Mouse (Mus musculus): ENCODE measurements around the gene Slc39a11. TPM values are rescaled to one million over a fixed set of nuclear protein-coding genes. Genes with fewer than 3 reads are reported as not detected.

Gene Slc39a11
- polyA plus RNA-seq, 1 experiment from 2014 or later: 23.5 TPM

DNA sequence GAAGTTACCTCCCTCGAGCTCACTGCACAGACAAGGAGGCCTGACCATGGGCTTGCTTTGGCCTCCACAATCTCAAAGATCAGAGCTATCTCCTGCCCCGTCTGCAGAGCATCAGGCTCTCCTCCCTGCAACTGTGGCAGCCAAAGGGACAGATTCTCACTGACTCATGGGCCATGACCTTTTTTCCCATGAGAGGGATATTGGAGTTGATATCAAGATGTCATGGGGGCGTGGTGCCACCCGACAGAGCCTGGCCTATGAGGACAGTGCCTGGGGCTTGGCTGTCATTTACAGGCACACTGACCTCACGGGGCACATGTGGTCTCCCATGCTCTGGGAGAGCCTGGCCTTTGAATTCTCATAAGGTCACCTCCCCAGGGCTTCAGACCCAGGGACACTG, 346.7 kb downstream of the Slc39a11 start:
- Histone ChIP-seq H3K9me3 (ENCODE audit: control insufficient read depth, low read length) (0 out of 2 replicates have a peak, but pooled peaks cover 4% of the 10 kb centered on the region), H3K4me1 (ENCODE audit: control insufficient read depth, insufficient read depth, low read length) (no peaks in the 10 kb centered on the region; the same call in 1 of the 2 replicates), H3K36me3 (ENCODE audit: control insufficient read depth, insufficient read depth, low read length) (no peaks in the 10 kb centered on the region), H3K27ac (ENCODE audit: low read depth, low read length) (no peak overlapping the region), H3K9ac (replicated peaks; ENCODE audit: low read depth, low read length) (no peak overlapping the region), H3K27me3 (ENCODE audit: control insufficient read depth, insufficient read depth, low read length) (no peaks in the 10 kb centered on the region), H3K4me3 (ENCODE audit: low read depth, low read length) (no peak overlapping the region), H3K4me2 (ENCODE audit: low read depth, low read length) (no peak overlapping the region)
- WGBS: 81% methylated on average over 5 of the region's 5 CpGs
- ATAC-seq (ENCODE audit: low read depth): no peak

DNA sequence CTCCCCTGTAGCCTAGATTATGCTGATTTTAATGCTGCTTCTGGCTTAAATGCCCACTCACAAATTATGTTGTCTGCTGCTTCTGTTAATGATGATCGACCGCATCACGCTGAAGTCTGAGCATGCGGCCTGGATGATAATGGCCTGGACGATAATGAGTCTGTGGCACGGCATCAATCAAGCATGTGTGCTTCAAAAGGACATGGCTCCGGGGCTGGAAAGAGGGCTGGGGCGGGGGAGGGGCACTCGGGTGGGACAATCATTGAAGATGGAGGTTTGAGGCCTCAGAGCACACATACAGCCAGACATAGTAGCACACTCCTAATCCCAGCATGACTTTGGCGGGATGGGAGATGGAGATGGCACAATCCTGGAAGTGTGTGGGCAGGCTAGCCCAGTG, 350.4 kb downstream of the Slc39a11 start:
- 30% methylated on average over 10 of the region's 10 CpGs for WGBS
- no peak overlapping the region for H3K4me2 ChIP-seq (ENCODE audit: low read depth, low read length)
- H3K4me1 ChIP-seq (ENCODE audit: control insufficient read depth, insufficient read depth, low read length): 0 out of 2 replicates have a peak, but pooled peaks cover 3% of the 10 kb centered on the region
- H3K27ac ChIP-seq (ENCODE audit: low read depth, low read length): no peak overlapping the region
- ATAC-seq (ENCODE audit: low read depth): no peak
- no peaks in the 10 kb centered on the region for H3K9me3 ChIP-seq (ENCODE audit: control insufficient read depth, low read length)
- no peaks in the 10 kb centered on the region for H3K36me3 ChIP-seq (ENCODE audit: control insufficient read depth, insufficient read depth, low read length)
- H3K4me3 ChIP-seq (ENCODE audit: low read depth, low read length): no peak overlapping the region
- no peaks in the 10 kb centered on the region for H3K27me3 ChIP-seq (ENCODE audit: control insufficient read depth, insufficient read depth, low read length)
- H3K9ac ChIP-seq (replicated peaks; ENCODE audit: low read depth, low read length): no peak overlapping the region

DNA sequence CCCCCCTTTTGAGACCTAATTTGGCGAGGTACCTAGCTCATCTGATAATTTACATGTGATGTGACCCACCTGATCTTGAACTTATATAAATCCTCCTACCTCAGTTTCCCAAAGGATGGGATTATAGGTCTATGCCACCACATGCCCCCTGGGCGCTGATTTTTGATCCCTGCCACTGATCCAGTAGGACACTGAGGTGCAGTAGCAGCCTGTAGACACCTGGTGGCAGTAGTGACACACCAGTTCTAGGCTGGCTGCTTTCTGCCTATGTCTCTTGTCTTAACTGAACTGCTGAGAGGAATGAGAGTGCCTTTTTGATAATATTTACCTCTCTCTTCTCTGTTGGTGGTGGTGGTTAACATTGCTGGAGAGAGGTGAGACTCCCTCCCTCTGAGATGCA, 352.1 kb downstream of the Slc39a11 start:
- Histone ChIP-seq H3K27ac (ENCODE audit: low read depth, low read length) (no peak overlapping the region), H3K4me3 (ENCODE audit: low read depth, low read length) (no peak overlapping the region), H3K9me3 (ENCODE audit: control insufficient read depth, low read length) (no peaks in the 10 kb centered on the region), H3K36me3 (ENCODE audit: control insufficient read depth, insufficient read depth, low read length) (no peaks in the 10 kb centered on the region), H3K4me2 (ENCODE audit: low read depth, low read length) (no peak overlapping the region), H3K4me1 (ENCODE audit: control insufficient read depth, insufficient read depth, low read length) (0 out of 2 replicates have a peak, but pooled peaks cover 3% of the 10 kb centered on the region), H3K9ac (replicated peaks; ENCODE audit: low read depth, low read length) (no peak overlapping the region), H3K27me3 (ENCODE audit: control insufficient read depth, insufficient read depth, low read length) (no peaks in the 10 kb centered on the region)
- 22% methylated on average over 2 of the region's 2 CpGs for WGBS
- ATAC-seq (ENCODE audit: low read depth): no peak; the same call in 1 of the 2 replicates

DNA sequence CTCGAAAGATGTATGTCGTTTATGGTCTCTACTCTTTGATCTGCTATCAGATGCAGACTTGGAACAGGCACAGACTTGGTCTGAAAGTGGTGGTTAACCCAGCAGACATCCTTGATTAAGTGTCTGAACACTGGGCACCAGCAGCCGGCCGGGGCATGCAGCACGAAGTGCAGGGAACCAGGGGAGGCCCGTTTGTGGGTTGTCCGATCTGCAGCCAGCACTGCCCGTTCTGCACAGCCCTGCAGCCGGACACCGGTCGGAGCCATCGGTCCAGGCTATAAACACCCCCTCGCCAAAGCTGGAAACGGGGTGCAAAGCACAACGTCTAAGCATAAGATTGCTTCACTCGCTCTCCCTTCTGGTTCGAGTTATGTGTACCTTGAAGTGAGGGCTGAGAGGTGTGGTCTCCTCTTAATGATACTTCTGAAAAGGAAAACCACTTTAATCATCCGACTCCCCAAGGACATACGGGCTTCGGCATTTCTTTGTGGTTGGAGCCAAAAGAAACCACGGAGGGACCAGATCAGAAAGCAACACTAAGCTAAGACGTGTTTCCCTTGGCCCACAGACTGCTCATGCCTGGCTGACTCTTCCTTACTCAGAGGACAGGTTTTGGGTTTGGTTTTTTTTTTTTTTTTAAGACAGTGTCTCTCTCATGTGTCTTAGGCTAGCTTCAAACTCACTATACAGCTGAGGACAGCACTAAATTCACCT, 352.8 kb downstream of the Slc39a11 start:
- Histone ChIP-seq H3K9ac (replicated peaks; ENCODE audit: low read depth, low read length) (no peak overlapping the region), H3K4me1 (ENCODE audit: control insufficient read depth, insufficient read depth, low read length) (0 out of 2 replicates have a peak, but pooled peaks cover 3% of the 10 kb centered on the region), H3K27me3 (ENCODE audit: control insufficient read depth, insufficient read depth, low read length) (no peaks in the 10 kb centered on the region), H3K36me3 (ENCODE audit: control insufficient read depth, insufficient read depth, low read length) (no peaks in the 10 kb centered on the region), H3K9me3 (ENCODE audit: control insufficient read depth, low read length) (no peaks in the 10 kb centered on the region), H3K4me2 (ENCODE audit: low read depth, low read length) (no peak overlapping the region), H3K27ac (ENCODE audit: low read depth, low read length) (no peak overlapping the region), H3K4me3 (ENCODE audit: low read depth, low read length) (no peak overlapping the region)
- WGBS: 86% methylated on average over 22 of the region's 22 CpGs
- ATAC-seq (ENCODE audit: low read depth): no peak

DNA sequence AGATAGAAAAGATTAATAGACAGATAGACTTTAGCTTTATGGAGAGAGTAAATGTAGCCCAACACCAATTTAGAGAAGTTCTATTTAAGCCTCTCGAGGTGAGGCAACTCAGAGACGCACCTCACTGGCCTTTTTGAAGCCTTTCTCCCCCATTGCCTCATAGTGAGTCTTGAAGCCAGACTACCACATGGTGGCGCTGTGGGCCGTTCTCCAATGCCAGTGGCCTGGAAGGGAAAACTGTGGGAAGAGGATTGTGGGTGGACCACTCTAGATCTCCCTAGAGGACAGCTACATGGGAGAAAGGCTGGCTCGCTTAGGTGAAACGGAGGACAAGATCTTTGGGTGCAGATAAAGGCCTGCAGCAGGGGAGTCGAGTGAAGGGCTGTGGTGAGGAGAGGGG, 353.7 kb downstream of the Slc39a11 start:
- Histone ChIP-seq H3K4me1 (ENCODE audit: control insufficient read depth, insufficient read depth, low read length) (0 out of 2 replicates have a peak, but pooled peaks cover 3% of the 10 kb centered on the region), H3K4me2 (ENCODE audit: low read depth, low read length) (no peak overlapping the region), H3K9me3 (ENCODE audit: control insufficient read depth, low read length) (no peaks in the 10 kb centered on the region), H3K9ac (replicated peaks; ENCODE audit: low read depth, low read length) (no peak overlapping the region), H3K4me3 (ENCODE audit: low read depth, low read length) (no peak overlapping the region), H3K36me3 (ENCODE audit: control insufficient read depth, insufficient read depth, low read length) (no peaks in the 10 kb centered on the region), H3K27me3 (ENCODE audit: control insufficient read depth, insufficient read depth, low read length) (no peaks in the 10 kb centered on the region), H3K27ac (ENCODE audit: low read depth, low read length) (no peak overlapping the region)
- 36% methylated on average over 7 of the region's 7 CpGs for WGBS
- no peak for ATAC-seq (ENCODE audit: low read depth)

DNA sequence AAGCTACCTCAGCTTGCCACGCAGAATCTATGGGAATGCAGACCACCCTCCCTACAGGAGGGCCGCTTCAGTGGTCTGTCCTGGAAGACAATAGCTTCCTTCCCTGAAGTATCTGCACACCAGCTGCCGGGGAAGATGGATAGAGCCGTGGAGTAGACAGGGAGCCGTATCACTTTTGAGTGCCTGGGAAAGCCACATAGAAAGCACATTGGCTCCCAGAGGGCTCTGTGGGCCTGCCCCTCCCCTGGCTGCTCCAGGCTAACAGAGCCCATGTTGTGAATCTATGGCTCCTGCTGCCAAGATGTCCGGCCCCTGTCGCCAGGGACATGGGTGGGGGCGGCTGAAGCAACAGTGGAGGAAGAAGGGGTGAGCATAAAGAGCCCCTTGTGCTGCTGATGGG, 355.4 kb downstream of the Slc39a11 start:
- no peak overlapping the region for H3K4me3 ChIP-seq (ENCODE audit: low read depth, low read length)
- 0 out of 2 replicates have a peak, but pooled peaks cover 3% of the 10 kb centered on the region for H3K4me1 ChIP-seq (ENCODE audit: control insufficient read depth, insufficient read depth, low read length)
- H3K4me2 ChIP-seq (ENCODE audit: low read depth, low read length): no peak overlapping the region
- WGBS: 12% methylated on average over 8 of the region's 8 CpGs
- H3K36me3 ChIP-seq (ENCODE audit: control insufficient read depth, insufficient read depth, low read length): no peaks in the 10 kb centered on the region
- H3K27ac ChIP-seq (ENCODE audit: low read depth, low read length): peak overlapping the region; percentile 6; the same call in 1 of the 2 replicates
- no peak overlapping the region for H3K9ac ChIP-seq (replicated peaks; ENCODE audit: low read depth, low read length)
- H3K9me3 ChIP-seq (ENCODE audit: control insufficient read depth, low read length): no peaks in the 10 kb centered on the region
- H3K27me3 ChIP-seq (ENCODE audit: control insufficient read depth, insufficient read depth, low read length): no peaks in the 10 kb centered on the region
- peak; percentile 80 for ATAC-seq (ENCODE audit: low read depth)

DNA sequence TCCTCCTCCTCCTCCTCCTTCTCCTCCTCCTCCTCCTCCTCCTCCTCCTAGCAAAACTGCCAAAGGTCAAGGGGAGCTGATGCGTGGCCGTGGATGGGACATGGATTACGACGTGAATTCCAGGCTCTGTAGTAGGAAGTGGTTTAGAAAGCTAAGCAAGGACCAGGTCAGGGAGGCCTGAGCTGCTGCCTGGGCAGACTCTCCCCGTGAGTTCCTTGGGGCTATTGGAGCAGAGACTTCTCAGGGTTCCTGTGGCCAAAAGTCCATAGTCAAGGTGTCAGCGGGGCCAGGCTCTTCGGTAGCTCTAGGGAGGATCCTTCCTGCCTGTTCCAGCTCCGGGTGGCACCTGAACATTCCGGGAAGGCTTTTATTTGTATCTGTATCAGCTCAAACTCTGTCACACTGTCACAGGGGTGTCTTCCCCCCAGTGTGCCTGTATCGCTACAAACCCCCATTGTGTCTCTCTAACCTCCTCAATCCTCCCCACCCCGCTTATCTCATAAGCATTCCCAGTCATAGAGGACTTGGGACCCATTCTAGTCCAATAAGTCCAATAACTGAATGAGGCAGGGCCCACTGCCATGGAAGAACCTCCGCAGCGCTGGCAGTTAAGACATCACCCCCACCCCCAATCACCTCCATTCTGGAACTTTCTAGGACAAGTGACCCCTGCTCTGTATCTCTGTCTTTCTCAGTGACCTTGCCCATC, 356.8 kb downstream of the Slc39a11 start:
- Histone ChIP-seq H3K4me2 (ENCODE audit: low read depth, low read length) (no peak overlapping the region), H3K27ac (ENCODE audit: low read depth, low read length) (no peak overlapping the region), H3K4me3 (ENCODE audit: low read depth, low read length) (no peak overlapping the region), H3K36me3 (ENCODE audit: control insufficient read depth, insufficient read depth, low read length) (no peaks in the 10 kb centered on the region), H3K4me1 (ENCODE audit: control insufficient read depth, insufficient read depth, low read length) (0 out of 2 replicates have a peak, but pooled peaks cover 3% of the 10 kb centered on the region), H3K9ac (replicated peaks; ENCODE audit: low read depth, low read length) (no peak overlapping the region), H3K9me3 (ENCODE audit: control insufficient read depth, low read length) (no peaks in the 10 kb centered on the region), H3K27me3 (ENCODE audit: control insufficient read depth, insufficient read depth, low read length) (no peaks in the 10 kb centered on the region)
- 81% methylated on average over 12 of the region's 13 CpGs for WGBS
- no peak for ATAC-seq (ENCODE audit: low read depth)

DNA sequence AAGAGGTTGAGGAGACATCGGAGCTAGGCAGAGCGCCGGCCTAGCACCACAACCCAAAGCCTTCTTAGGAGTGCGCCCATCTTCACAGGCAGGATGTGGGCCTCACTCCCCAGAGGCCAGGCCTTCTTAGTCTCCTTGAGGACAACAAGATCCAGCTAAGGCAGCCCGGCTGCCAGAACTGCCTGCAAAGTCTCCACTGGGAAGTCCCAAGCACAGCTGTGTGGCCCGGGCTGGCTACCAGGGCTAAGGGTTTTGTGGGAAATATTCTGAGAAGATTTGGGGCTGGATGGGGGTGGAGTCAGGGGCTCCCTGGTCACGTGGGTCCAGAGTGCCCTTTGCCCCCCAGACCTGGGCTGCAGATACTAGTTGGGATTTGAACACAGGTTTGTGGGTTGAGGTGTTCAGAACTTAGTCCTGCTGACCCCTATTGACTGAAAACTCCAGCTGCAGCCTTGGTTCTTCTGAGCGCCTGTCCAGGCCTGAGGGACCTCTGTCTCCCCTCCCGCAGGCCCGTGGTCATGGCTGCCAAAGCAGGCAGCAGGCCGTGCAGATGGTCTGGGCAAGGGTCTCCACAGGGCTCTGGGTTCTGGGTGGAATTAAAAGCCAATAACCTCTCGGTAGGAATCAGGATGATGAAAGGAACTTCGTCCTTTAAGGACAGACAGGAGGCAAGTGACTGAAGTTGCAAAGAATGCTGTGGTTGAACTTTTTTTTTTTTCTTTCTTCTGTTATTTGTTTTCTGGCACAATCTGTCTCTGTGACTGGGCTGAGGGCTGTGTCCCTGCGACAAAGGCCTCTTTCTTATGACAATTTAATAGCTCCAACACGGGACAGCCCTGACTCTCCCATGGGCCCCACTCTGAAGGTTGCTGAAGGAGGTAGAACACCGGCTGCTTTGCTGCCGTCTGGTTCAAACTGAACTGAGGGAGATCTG, 357.8 kb downstream of the Slc39a11 start:
- no peak overlapping the region for H3K9ac ChIP-seq (replicated peaks; ENCODE audit: low read depth, low read length)
- H3K27ac ChIP-seq (ENCODE audit: low read depth, low read length): no peak overlapping the region
- H3K27me3 ChIP-seq (ENCODE audit: control insufficient read depth, insufficient read depth, low read length): no peaks in the 10 kb centered on the region
- ATAC-seq (ENCODE audit: low read depth): no peak; the same call in 1 of the 2 replicates
- no peak overlapping the region for H3K4me2 ChIP-seq (ENCODE audit: low read depth, low read length)
- 0 out of 2 replicates have a peak, but pooled peaks cover 3% of the 10 kb centered on the region for H3K4me1 ChIP-seq (ENCODE audit: control insufficient read depth, insufficient read depth, low read length)
- H3K36me3 ChIP-seq (ENCODE audit: control insufficient read depth, insufficient read depth, low read length): no peaks in the 10 kb centered on the region
- H3K4me3 ChIP-seq (ENCODE audit: low read depth, low read length): no peak overlapping the region
- no peaks in the 10 kb centered on the region for H3K9me3 ChIP-seq (ENCODE audit: control insufficient read depth, low read length)
- WGBS: 40% methylated on average over 17 of the region's 17 CpGs

All from neural tube, embryonic 14.5 days (tissue).